Mouse (Mus musculus) CH12.LX (cell line): ENCODE data around the gene Rnf41. TPM values are rescaled to one million over a fixed set of nuclear protein-coding genes. Genes with fewer than 3 reads are reported as not detected.

Experiments used
- DNase-seq: peaks from one replicate; pipeline ENCODE4 v3.0.0-alpha.2; 2013; ENCODE audit errors: extremely low read depth
- H3K27ac ChIP-seq: 2 replicates; pipeline ENCODE4 v1.5.1; 2012; ENCODE audit warnings: low read depth, mild to moderate bottlenecking, control low read depth, moderate library complexity; ENCODE audit not compliant: insufficient read depth
- H3K27me3 ChIP-seq: replicated peaks from 2 replicates; pipeline ENCODE3; 2012; ENCODE audit warnings: inconsistent platforms
- H3K36me3 ChIP-seq, 2 experiments: replicated peaks in 1 of 2; 2 replicates each; pipeline versions ENCODE3 to v1.6.1; 2012; ENCODE audit warnings: inconsistent platforms in 1 of 2, low read length in 1 of 2, mild to moderate bottlenecking in 1 of 2, mixed read lengths in 1 of 2, moderate library complexity in 1 of 2; ENCODE audit not compliant: control insufficient read depth in 1 of 2, insufficient read depth in 1 of 2
- H3K4me1 ChIP-seq, 2 experiments: 2 replicates each; pipeline ENCODE4 v1.6.1; 2012; ENCODE audit warnings: inconsistent platforms in 1 of 2, moderate library complexity in 1 of 2; ENCODE audit not compliant: insufficient read depth in 2 of 2, control insufficient read depth in 1 of 2
- H3K4me2 ChIP-seq: 2 replicates; pipeline ENCODE4 v1.6.1; 2012; ENCODE audit warnings: low read depth, mild to moderate bottlenecking, control low read depth; ENCODE audit not compliant: poor library complexity, insufficient read depth, severe bottlenecking
- H3K4me3 ChIP-seq, 3 experiments: fragments of 150-350 bp in 1 of 3; sonication (generic) in 1 of 3; replicated peaks in 1 of 3; 2 replicates each; pipeline versions ENCODE3 to v1.5.1; 2011 to 2012; ENCODE audit warnings: low read depth in 2 of 3, low read length in 2 of 3, mild to moderate bottlenecking in 2 of 3, moderate library complexity in 2 of 3, control low read depth in 1 of 3, improper control_type of control experiment in 1 of 3, inconsistent platforms in 1 of 3, mixed read lengths in 1 of 3; ENCODE audit not compliant: poor library complexity in 1 of 3
- H3K79me2 ChIP-seq: replicated peaks from 2 replicates; pipeline ENCODE4 v1.6.1; 2012; ENCODE audit warnings: mild to moderate bottlenecking, moderate library complexity; ENCODE audit not compliant: control insufficient read depth, poor library complexity, insufficient read depth, severe bottlenecking; ENCODE audit errors: extremely low read depth
- H3K9ac ChIP-seq: 2 replicates; pipeline ENCODE4 v1.6.1; 2012; ENCODE audit warnings: low read depth, mild to moderate bottlenecking, control low read depth, moderate library complexity; ENCODE audit not compliant: insufficient read depth
- H3K9me3 ChIP-seq: replicated peaks from 2 replicates; pipeline ENCODE3; 2012; ENCODE audit warnings: low read length, inconsistent platforms, mixed read lengths
- BHLHE40 ChIP-seq: IDR thresholded peaks from 2 replicates; pipeline ENCODE4 v1.6.1; 2011; ENCODE audit warnings: mild to moderate bottlenecking, low read depth, low read length, improper control_type of control experiment
- CHD2 ChIP-seq: IDR thresholded peaks from 2 replicates; pipeline ENCODE4 v1.6.1; 2011; ENCODE audit warnings: low read length, improper control_type of control experiment
- CTCF ChIP-seq, 2 experiments: IDR thresholded peaks in 1 of 2; conservative IDR thresholded peaks in 1 of 2; 2 replicates each; pipeline ENCODE4 v1.5.1; 2011 to 2012; ENCODE audit warnings: low read depth in 2 of 2, low read length in 2 of 2, improper control_type of control experiment in 1 of 2, inconsistent platforms in 1 of 2, mild to moderate bottlenecking in 1 of 2, moderate library complexity in 1 of 2
- E2F4 ChIP-seq: IDR thresholded peaks from 2 replicates; pipeline ENCODE4 v1.6.1; 2011; ENCODE audit warnings: low read depth, low read length, improper control_type of control experiment; ENCODE audit not compliant: insufficient replicate concordance
- ELF1 ChIP-seq: IDR thresholded peaks from 2 replicates; pipeline ENCODE4 v1.6.1; 2014; ENCODE audit warnings: low read depth, mild to moderate bottlenecking, inconsistent platforms, low read length, improper control_type of control experiment
- EP300 ChIP-seq: IDR thresholded peaks from 2 replicates; pipeline ENCODE4 v1.6.1; 2011; ENCODE audit warnings: low read length, improper control_type of control experiment
- GABPA ChIP-seq: IDR thresholded peaks from 2 replicates; pipeline ENCODE4 v1.6.1; 2012; ENCODE audit warnings: low read depth, low read length, improper control_type of control experiment, inconsistent platforms; ENCODE audit not compliant: insufficient replicate concordance
- IRF4 ChIP-seq: IDR thresholded peaks from 2 replicates; pipeline ENCODE4 v1.6.1; 2014; ENCODE audit warnings: low read depth, mild to moderate bottlenecking, inconsistent platforms, low read length, improper control_type of control experiment
- JUN ChIP-seq: IDR thresholded peaks from 2 replicates; pipeline ENCODE4 v1.6.1; 2011; ENCODE audit warnings: low read depth, mild to moderate bottlenecking, low read length, improper control_type of control experiment, moderate library complexity; ENCODE audit not compliant: insufficient read depth
- JUND ChIP-seq: conservative IDR thresholded peaks from 2 replicates; pipeline ENCODE4 v1.6.1; 2011; ENCODE audit warnings: low read depth, low read length, improper control_type of control experiment
- KAT2A ChIP-seq: IDR thresholded peaks from 2 replicates; pipeline ENCODE4 v1.6.1; 2012; ENCODE audit warnings: low read length, improper control_type of control experiment, inconsistent platforms; ENCODE audit not compliant: insufficient replicate concordance
- MAFK ChIP-seq: IDR thresholded peaks from 2 replicates; pipeline ENCODE4 v1.6.1; 2011; ENCODE audit warnings: low read length, improper control_type of control experiment; ENCODE audit not compliant: insufficient replicate concordance
- MAX ChIP-seq: IDR thresholded peaks from 2 replicates; pipeline ENCODE4 v1.6.1; 2011; ENCODE audit warnings: low read length, improper control_type of control experiment
- MEF2A ChIP-seq: IDR thresholded peaks from 2 replicates; pipeline ENCODE4 v1.6.1; 2014; ENCODE audit warnings: low read depth, mild to moderate bottlenecking, inconsistent platforms, low read length, improper control_type of control experiment, borderline replicate concordance
- MXI1 ChIP-seq: IDR thresholded peaks from 2 replicates; pipeline ENCODE4 v1.6.1; 2011; ENCODE audit warnings: mild to moderate bottlenecking, low read depth, low read length, improper control_type of control experiment
- MYC ChIP-seq: IDR thresholded peaks from 2 replicates; pipeline ENCODE4 v1.6.1; 2011; ENCODE audit warnings: low read depth, mild to moderate bottlenecking, improper control_type of control experiment, low read length
- NRF1 ChIP-seq: IDR thresholded peaks from 2 replicates; pipeline ENCODE4 v1.6.1; 2014; ENCODE audit warnings: low read depth, mild to moderate bottlenecking, inconsistent platforms, low read length, improper control_type of control experiment, moderate library complexity
- PAX5 ChIP-seq: IDR thresholded peaks from 2 replicates; pipeline ENCODE4 v1.6.1; 2012; ENCODE audit warnings: low read length, inconsistent platforms, mixed read lengths
- POLR2A ChIP-seq: IDR thresholded peaks from 2 replicates; pipeline ENCODE4 v1.6.1; 2011; ENCODE audit warnings: low read depth, mild to moderate bottlenecking, improper control_type of control experiment, low read length
- RAD21 ChIP-seq: IDR thresholded peaks from 2 replicates; pipeline ENCODE4 v1.6.1; 2011; ENCODE audit warnings: low read depth, mild to moderate bottlenecking, low read length, improper control_type of control experiment, moderate library complexity
- RCOR1 ChIP-seq: conservative IDR thresholded peaks from 2 replicates; pipeline ENCODE4 v1.6.1; 2012; ENCODE audit warnings: low read depth, mild to moderate bottlenecking, inconsistent platforms, low read length, improper control_type of control experiment
- TBP ChIP-seq: conservative IDR thresholded peaks from 2 replicates; pipeline ENCODE4 v1.6.1; 2011; ENCODE audit warnings: low read depth, low read length, improper control_type of control experiment
- UBTF ChIP-seq: IDR thresholded peaks from 2 replicates; pipeline ENCODE4 v1.6.1; 2012; ENCODE audit warnings: low read depth, mild to moderate bottlenecking, inconsistent platforms, low read length, improper control_type of control experiment, moderate library complexity
- ZC3H11A ChIP-seq: IDR thresholded peaks from 2 replicates; pipeline ENCODE4 v1.6.1; 2012; ENCODE audit warnings: low read depth, mild to moderate bottlenecking, inconsistent platforms, low read length, improper control_type of control experiment
- ZMIZ1 ChIP-seq: IDR thresholded peaks from 2 replicates; pipeline ENCODE4 v1.6.1; 2012; ENCODE audit warnings: low read depth, mild to moderate bottlenecking, inconsistent platforms, low read length, improper control_type of control experiment
- ZNF384 ChIP-seq: IDR thresholded peaks from 2 replicates; pipeline ENCODE4 v1.6.1; 2012; ENCODE audit warnings: low read depth, low read length, improper control_type of control experiment, inconsistent platforms
- dilution Hi-C: fragments of 300-500 bp; cut with MboI; formaldehyde crosslinking; loops from 2 replicates; pipeline ENCODE4 v1.14.3; 2020; ENCODE audit warnings: low sequenced_read_pairs; ENCODE audit not compliant: extremely low pct_unique_long_range_greater_than_20kb, extremely low pct_ligation_motif_present
- in situ Hi-C: fragments of 300-500 bp; cut with MboI; formaldehyde crosslinking; loops from 3 replicates; pipeline ENCODE4 v1.14.3; 2019; ENCODE audit warnings: low sequenced_read_pairs, low pct_ligation_motif_present, low pct_unique_long_range_greater_than_20kb, mixed read lengths
- polyA plus RNA-seq: library from polyadenylated mRNA; unstranded; fragments of >175 nt; gene quantifications from 2 replicates; pipeline ENCODE4 v1.2.1, GENCODE M21; 2012; ENCODE audit warnings: low read depth; ENCODE audit not compliant: insufficient read length
- total RNA-seq, 2 experiments: library from RNA; depleted of rRNA; stranded (reverse); fragments of 300-350 nt in 1 of 2; fragments of >200 nt in 1 of 2; gene quantifications; 2 replicates each; pipeline ENCODE4 v1.2.3; 2012 to 2014

Rnf41 gene
- total and polyA plus RNA-seq, 3 experiments: 15.3 to 19.9 (median 17.4) TPM

- TF ChIP-seq TBP (no peak), GABPA (no peak), IRF4 (no peak), MAX (no peak), RAD21 (no peak), POLR2A (no peak), RCOR1 (no peak), MYC (no peak), PAX5 (no peak), E2F4 (no peak), JUND (no peak), CHD2 (no peak), ZNF384 (no peak), MAFK (no peak), MXI1 (no peak), CTCF (conservative IDR thresholded peaks at IDR 0.05 in 1 of 2, IDR thresholded peaks at IDR 0.05 in 1 of 2; ENCODE audit: low read depth in 2 of 2, low read length in 2 of 2) (no peak), MEF2A (no peak), ELF1 (no peak), EP300 (no peak), UBTF (no peak)
- no peaks in the 10 kb centered on the region for H3K27me3 ChIP-seq
- in situ Hi-C loops (no loop called here), dilution Hi-C loops (no loop called here)
- no peak within 1 kb of the TSS for H3K4me2 ChIP-seq
- DNase-seq: no peak
- H3K9me3 ChIP-seq: no peaks in the 10 kb centered on the region
- H3K4me3 ChIP-seq: no peak within 1 kb of the TSS
- H3K36me3 ChIP-seq: peaks cover 19 to 91% of the 10 kb centered on the region in 2 experiments
- H3K79me2 ChIP-seq: no peaks in the 10 kb centered on the region
- H3K4me1 ChIP-seq: no peaks in the 10 kb centered on the region
- H3K27ac ChIP-seq: no peak within 1 kb of the TSS
- H3K9ac ChIP-seq: no peak within 1 kb of the TSS
These were observed 10.4 kb upstream of the Rnf41 start, which contains the start of gene Slc39a5 for GRCm38 (mm10) chr10:128401056-128401455. Gene Slc39a5, minus strand, starts transcription at chr10:128401229.

GRCm38 (mm10) chr10:128401638-128402037, 9.8 kb upstream of the Rnf41 start:
- Histone ChIP-seq H3K79me2 (no peaks in the 10 kb centered on the region), H3K27ac (no peak overlapping the region), H3K4me1 (no peaks in the 10 kb centered on the region), H3K36me3 (peaks cover 19 to 88% of the 10 kb centered on the region in 2 experiments), H3K9me3 (no peaks in the 10 kb centered on the region), H3K4me2 (no peak overlapping the region), H3K9ac (no peak overlapping the region), H3K4me3 (no peak overlapping the region), H3K27me3 (no peaks in the 10 kb centered on the region)
- no peak for TF ChIP-seq ZMIZ1
- no peak for TF ChIP-seq RAD21
- TF ChIP-seq ZNF384: no peak
- no peak for TF ChIP-seq CHD2
- TF ChIP-seq JUN: no peak
- no peak for TF ChIP-seq UBTF
- TF ChIP-seq RCOR1: no peak
- TF ChIP-seq E2F4: no peak
- TF ChIP-seq KAT2A: no peak
- no peak for TF ChIP-seq ZC3H11A
- TF ChIP-seq NRF1: no peak
- TF ChIP-seq PAX5: no peak
- no peak for TF ChIP-seq BHLHE40
- in situ Hi-C loops (no loop called here), dilution Hi-C loops (no loop called here)
- no peak for DNase-seq
